19 mouse cellular contexts compared by ENCODE assay signal in genomic region chr10:82245021-82245420, GRCm38 (mm10).
"Had no signal": no experiment of that assay in that cellular context is flagged by ENCODE, and none has a peak within 500 bp of the region (broad histone marks: within the 10 kb centered on the region; RNA-seq: fewer than 3 reads in every experiment).

No protein-coding gene starts in this region.

- H3K9me3 ChIP-seq: midbrain, embryonic 12.5 days; neural tube, embryonic 13.5 days; neural tube, embryonic 15.5 days had no signal

- H3K4me3 ChIP-seq: midbrain, embryonic 10.5 days; midbrain, embryonic 12.5 days; myocyte; neural tube, embryonic 13.5 days; neural tube, embryonic 15.5 days had no signal

- H3K27me3 ChIP-seq: midbrain, embryonic 12.5 days; neural tube, embryonic 13.5 days had no signal

- DNase-seq: lung, adult 18-20 months; lung, embryonic 14.5 days; lung, postnatal 10 days; lung, postnatal 4 days; midbrain, embryonic 14.5 days; retina, postnatal 1 day; right cerebral cortex, adult 18-20 months; right cerebral cortex, postnatal 25 days; right cerebral cortex, postnatal 4 days; spleen, adult 18-20 months; thymus, adult 2 months; thymus, postnatal 25 days; thymus, postnatal 4 days had no signal

- H3K9ac ChIP-seq: lung, embryonic 14.5 days; midbrain, embryonic 12.5 days; neural tube, embryonic 13.5 days; neural tube, embryonic 15.5 days had no signal

- H3K36me3 ChIP-seq: midbrain, embryonic 10.5 days; midbrain, embryonic 12.5 days; neural tube, embryonic 13.5 days; neural tube, embryonic 15.5 days had no signal

- H3K4me2 ChIP-seq: lung, embryonic 14.5 days; midbrain, embryonic 12.5 days; neural tube, embryonic 13.5 days; neural tube, embryonic 15.5 days had no signal

- H3K27ac ChIP-seq: midbrain, embryonic 10.5 days; midbrain, embryonic 12.5 days; neural tube, embryonic 13.5 days; neural tube, embryonic 15.5 days had no signal

- ATAC-seq: midbrain, embryonic 16.5 days had no signal
